Mouse (Mus musculus) heart, adult 2 months (tissue): ENCODE measurements around the gene Trpc1. TPM values are rescaled to one million over a fixed set of nuclear protein-coding genes. Genes with fewer than 3 reads are reported as not detected.

Source experiments
- DNase-seq, 2 experiments: peaks; one replicate each; pipeline ENCODE4 v3.0.0; 2021
- H3K27ac ChIP-seq: fragments of 200-600 bp; 2 replicates; pipeline ENCODE4 v1.8.1; 2022
- H3K27me3 ChIP-seq: fragments of 200-500 bp; 2 replicates; pipeline ENCODE4 v1.6.1; 2012; ENCODE audit warnings: mild to moderate bottlenecking, low read length, inconsistent platforms, mixed read lengths; ENCODE audit not compliant: control insufficient read depth, insufficient read depth
- H3K36me3 ChIP-seq: fragments of 200-500 bp; 2 replicates; pipeline ENCODE4 v1.6.1; 2012; ENCODE audit warnings: low read length, inconsistent platforms; ENCODE audit not compliant: control insufficient read depth, insufficient read depth
- H3K4me1 ChIP-seq: fragments of 200-500 bp; 2 replicates; pipeline ENCODE4 v1.6.1; 2011; ENCODE audit warnings: low read length; ENCODE audit not compliant: control insufficient read depth, insufficient read depth
- H3K4me3 ChIP-seq: fragments of 200-600 bp; 2 replicates; pipeline ENCODE4 v1.8.1; 2022
- H3K79me2 ChIP-seq: fragments of 200-500 bp; replicated peaks from 2 replicates; pipeline ENCODE4 v1.6.1; 2012; ENCODE audit warnings: mild to moderate bottlenecking, inconsistent platforms, low read length, moderate library complexity, mixed read lengths; ENCODE audit not compliant: control insufficient read depth, insufficient read depth
- H3K9ac ChIP-seq: fragments of 200-500 bp; 2 replicates; pipeline ENCODE4 v1.6.1; 2012; ENCODE audit warnings: low read depth, mild to moderate bottlenecking, control low read depth, inconsistent platforms, low read length, mixed read lengths
- CTCF ChIP-seq: fragments of 200-600 bp; IDR thresholded peaks from 2 replicates; pipeline ENCODE4 v1.8.1; 2022; ENCODE audit warnings: antibody characterized with exemption, mild to moderate bottlenecking, moderate library complexity
- EP300 ChIP-seq: fragments of 200-500 bp; IDR thresholded peaks from 2 replicates; pipeline ENCODE4 v1.6.1; 2011; ENCODE audit warnings: low read depth, low read length, control low read depth; ENCODE audit not compliant: insufficient read depth
- POLR2A ChIP-seq: fragments of 200-500 bp; IDR thresholded peaks from 2 replicates; pipeline ENCODE4 v1.6.1; 2011; ENCODE audit warnings: mild to moderate bottlenecking, low read depth, low read length, control low read depth; ENCODE audit not compliant: insufficient read depth
- WGBS: fragments of 180-500 bp; shearing (Covaris S2); methylation state at CpG from one replicate; pipeline ENCODE4 v1.1.7; 2018; 5-methylcytosine and 5-hydroxymethylcytosine counted together
- intact Hi-C: fragments of 180-260 bp; cut with DNase I; formaldehyde crosslinking; loops from one replicate; pipeline ENCODE4 v1.15.1; 2025
- polyA plus RNA-seq: library from polyadenylated mRNA; depleted of rRNA; stranded (reverse); fragments of >200 nt; gene quantifications from 2 replicates; pipeline ENCODE4 v1.2.3, GENCODE M21; 2012; rRNA removed
- total RNA-seq, 2 experiments: library from RNA; stranded (reverse); gene quantifications; 2 replicates each; pipeline ENCODE4 v1.2.3; 2021

Trpc1 gene
- total and polyA plus RNA-seq, 3 experiments = 2.8 to 7.0 (median 6.8) TPM

- no peaks in the 10 kb centered on the region for H3K79me2 ChIP-seq
- 55% methylated on average over 5 of the region's 5 CpGs for WGBS
- no peak for DNase-seq
- H3K36me3 ChIP-seq = peaks cover 4% of the 10 kb centered on the region
- H3K9ac ChIP-seq = no peak overlapping the region
- intact Hi-C loops = no loop called here
- peak overlapping the region; percentile 77 for H3K27ac ChIP-seq
- no peak overlapping the region for H3K4me3 ChIP-seq
- peaks cover 8% of the 10 kb centered on the region for H3K4me1 ChIP-seq
- no peaks in the 10 kb centered on the region for H3K27me3 ChIP-seq
- TF ChIP-seq POLR2A (no peak), EP300 (no peak), CTCF (no peak)
Observed at GRCm38 (mm10) chr9:95668306-95668705, 81.9 kb downstream of the Trpc1 start.

- intact Hi-C loops = no loop called here
- peaks cover 4% of the 10 kb centered on the region for H3K36me3 ChIP-seq
- H3K27ac ChIP-seq = peak overlapping the region; percentile 77
- peaks cover 8% of the 10 kb centered on the region for H3K4me1 ChIP-seq
- no peaks in the 10 kb centered on the region for H3K27me3 ChIP-seq
- no peaks in the 10 kb centered on the region for H3K79me2 ChIP-seq
- H3K4me3 ChIP-seq = no peak overlapping the region
- TF ChIP-seq CTCF (no peak), POLR2A (no peak), EP300 (peak; percentile 95)
- no peak overlapping the region for H3K9ac ChIP-seq
- peak; percentile 84 to 88 for DNase-seq
- 17% methylated on average over 9 of the region's 9 CpGs for WGBS
Observed at GRCm38 (mm10) chr9:95667836-95668235, 82.3 kb downstream of the Trpc1 start.

- no peak overlapping the region for H3K9ac ChIP-seq
- H3K27ac ChIP-seq = peak overlapping the region; percentile 77
Observed at GRCm38 (mm10) chr9:95665835-95666234, 84.3 kb downstream of the Trpc1 start.

GRCm38 (mm10) chr9:95664290-95664989 lies 85.7 kb downstream of the Trpc1 start:
- no peak for TF ChIP-seq EP300
- no peak for TF ChIP-seq POLR2A
- TF ChIP-seq CTCF = no peak
- 32% methylated on average over 10 of the region's 10 CpGs for WGBS
- intact Hi-C loops = no loop called here
- Histone ChIP-seq H3K9ac (no peak overlapping the region), H3K4me1 (peaks cover 8% of the 10 kb centered on the region), H3K27ac (peak overlapping the region; percentile 77), H3K36me3 (peaks cover 4% of the 10 kb centered on the region), H3K79me2 (no peaks in the 10 kb centered on the region), H3K27me3 (no peaks in the 10 kb centered on the region), H3K4me3 (no peak overlapping the region)
- no peak for DNase-seq

More at GRCm38 (mm10) chr9:95665835-95666234, 84.3 kb downstream of the Trpc1 start:
- peak in 1 of 2 experiments; percentile 63 for DNase-seq
- H3K4me1 ChIP-seq = peaks cover 8% of the 10 kb centered on the region
- no peak overlapping the region for H3K4me3 ChIP-seq
- intact Hi-C loops = no loop called here
- no peaks in the 10 kb centered on the region for H3K79me2 ChIP-seq
- TF ChIP-seq CTCF (no peak), POLR2A (no peak), EP300 (no peak)
- 49% methylated on average over 6 of the region's 6 CpGs for WGBS
- H3K27me3 ChIP-seq = no peaks in the 10 kb centered on the region
- peaks cover 4% of the 10 kb centered on the region for H3K36me3 ChIP-seq

- intact Hi-C loops = no loop called here
- peak in 1 of 2 experiments; percentile 67 for DNase-seq
- Histone ChIP-seq H3K36me3 (no peaks in the 10 kb centered on the region), H3K4me1 (peaks cover 4% of the 10 kb centered on the region), H3K27ac (peak overlapping the region; percentile 91), H3K79me2 (no peaks in the 10 kb centered on the region), H3K9ac (peak overlapping the region; percentile 11; the same call in 1 of the 2 replicates), H3K4me3 (no peak overlapping the region), H3K27me3 (no peaks in the 10 kb centered on the region)
- 52% methylated on average over 2 of the region's 2 CpGs for WGBS
- no peak for TF ChIP-seq CTCF
Observed at GRCm38 (mm10) chr9:95657941-95658340, 92.2 kb downstream of the Trpc1 start.

Other genes starting within 250 kb of the Trpc1 start
- 10 to 100 TPM; 31.9 to 39.9 TPM for gene U2surp, start 238.4 kb downstream of the Trpc1 start, total RNA-seq
- gene U2surp, start 238.4 kb downstream of the Trpc1 start, polyA plus RNA-seq = 3.4 and 8.0 TPM in 2 replicates
- 10 to 100 TPM; 38.5 to 42.5 TPM for gene Paqr9, start 190.7 kb downstream of the Trpc1 start, total RNA-seq
- 21.3 and 26.7 TPM in 2 replicates for gene Paqr9, start 190.7 kb downstream of the Trpc1 start, polyA plus RNA-seq
- gene Pcolce2, start 112.8 kb downstream of the Trpc1 start, total RNA-seq = 10 to 100 TPM; 27.8 to 28.7 TPM
- gene Pcolce2, start 112.8 kb downstream of the Trpc1 start, polyA plus RNA-seq = 3.0 and 3.9 TPM in 2 replicates
- 1 to 10 TPM in 1 of 2 experiments, under 1 TPM in 1; 0.34 to 1.2 TPM for gene Pls1, start 94.9 kb upstream of the Trpc1 start, total RNA-seq
- 0.23 and 0.31 TPM in 2 replicates for gene Pls1, start 94.9 kb upstream of the Trpc1 start, polyA plus RNA-seq
- gene Atr, start 107.2 kb upstream of the Trpc1 start, total RNA-seq = 1 to 10 TPM; 7.2 to 7.5 TPM
- gene Atr, start 107.2 kb upstream of the Trpc1 start, polyA plus RNA-seq = 2.0 and 5.2 TPM in 2 replicates
- gene Xrn1, start 204.4 kb upstream of the Trpc1 start, total RNA-seq = 10 to 100 TPM; 16.3 to 20.4 TPM
- gene Xrn1, start 204.4 kb upstream of the Trpc1 start, polyA plus RNA-seq = 3.3 and 6.5 TPM in 2 replicates